Mouse (Mus musculus): ENCODE measurements around the gene Ppp1r18.
A peak's percentile ranks its signal among the peaks of the same experiment; 100 is the strongest.
"Not testable (repeated sequence)": the region's sequence is repeated elsewhere in the genome, so short reads cannot be mapped to it uniquely, and the experiment has no call there.

The Ppp1r18 gene

GRCm38 (mm10) chr17:35837487-35837886 lies 27.9 kb upstream of the Ppp1r18 start:
- peak; percentile 53 for DNase-seq

- DNase-seq = peak; percentile 98
Measured at GRCm38 (mm10) chr17:35838122-35838544, 27.3 kb upstream of the Ppp1r18 start, which contains the start of gene Tubb5. TSS of gene Tubb5 (minus strand) at chr17:35838306.

GRCm38 (mm10) chr17:35838570-35838969 lies 26.8 kb upstream of the Ppp1r18 start:
- DNase-seq = no peak

DNA sequence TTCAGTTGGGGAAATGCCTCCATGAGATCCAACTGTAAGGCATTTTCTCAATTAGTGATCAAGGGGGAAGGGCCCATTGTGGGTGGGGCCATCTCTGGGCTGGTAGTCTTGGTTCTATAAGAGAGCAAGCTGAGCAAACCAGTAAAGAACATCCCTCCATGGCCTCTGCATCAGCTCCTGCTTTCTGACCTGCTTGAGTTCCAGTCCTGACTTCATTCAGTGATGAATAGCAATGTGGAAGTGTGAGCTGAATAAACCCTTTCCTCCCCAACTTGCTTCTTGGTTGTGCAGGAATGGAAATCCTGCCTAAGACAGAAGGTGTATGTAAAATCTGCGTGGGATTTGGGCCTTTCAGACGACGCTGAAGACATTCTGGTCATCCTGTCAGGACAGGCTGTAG lies 26.4 kb upstream of the Ppp1r18 start:
- DNase-seq = not testable (repeated sequence)

- DNase-seq = no peak
Measured at GRCm38 (mm10) chr17:35840561-35840960, 24.8 kb upstream of the Ppp1r18 start.

- peak; percentile 100 for DNase-seq
Measured at GRCm38 (mm10) chr17:35841076-35841950, 24.1 kb upstream of the Ppp1r18 start, which contains the start of gene Mdc1. TSS of gene Mdc1 (plus strand) at chr17:35841515.

- no peak for DNase-seq
Measured at GRCm38 (mm10) chr17:35842006-35842405, 23.4 kb upstream of the Ppp1r18 start.

DNA sequence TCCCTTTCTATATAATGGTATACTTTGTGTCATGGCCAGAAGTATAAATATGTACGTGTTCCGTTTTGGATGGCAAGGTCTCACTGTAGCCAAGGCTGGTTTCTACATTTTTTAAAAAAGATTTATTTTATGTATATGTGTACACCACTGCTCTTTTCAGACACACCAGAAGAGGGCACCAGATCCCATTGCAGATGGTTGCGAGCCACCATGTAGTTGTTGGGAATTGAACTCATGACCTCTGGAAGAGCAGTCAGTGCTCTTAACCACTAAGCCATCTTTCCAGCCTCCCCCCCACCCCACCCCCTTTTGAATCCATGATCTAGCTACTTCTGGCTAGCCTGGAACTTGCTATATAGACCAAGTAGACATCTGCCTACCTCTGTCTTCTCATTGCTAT lies 21.9 kb upstream of the Ppp1r18 start:
- no peak for DNase-seq

GRCm38 (mm10) chr17:35848112-35848511 lies 17.3 kb upstream of the Ppp1r18 start:
- no peak for DNase-seq

GRCm38 (mm10) chr17:35850974-35851373 lies 14.4 kb upstream of the Ppp1r18 start:
- DNase-seq = no peak

- no peak for DNase-seq
Measured at GRCm38 (mm10) chr17:35859371-35859770, 6.0 kb upstream of the Ppp1r18 start.

DNA sequence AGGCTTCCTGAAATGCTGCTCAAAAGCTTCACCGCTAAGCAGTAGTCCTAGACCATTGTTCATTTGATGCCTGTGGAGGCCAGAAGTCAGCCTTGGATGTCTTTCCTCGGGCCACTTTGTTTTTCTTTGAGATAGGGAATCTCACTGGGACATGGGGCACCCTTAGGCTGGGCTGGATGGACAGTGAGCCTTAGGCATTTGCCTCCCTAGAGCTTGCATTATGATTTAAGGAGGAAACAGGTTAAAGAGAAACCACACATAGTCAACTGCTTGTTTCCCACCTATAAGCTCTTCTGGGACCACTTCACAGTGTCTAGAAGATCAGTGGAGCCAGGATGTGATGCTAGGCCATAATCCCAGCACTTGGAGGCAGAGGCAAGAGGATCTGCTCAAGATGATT lies 5.6 kb upstream of the Ppp1r18 start:
- no peak for DNase-seq

DNA sequence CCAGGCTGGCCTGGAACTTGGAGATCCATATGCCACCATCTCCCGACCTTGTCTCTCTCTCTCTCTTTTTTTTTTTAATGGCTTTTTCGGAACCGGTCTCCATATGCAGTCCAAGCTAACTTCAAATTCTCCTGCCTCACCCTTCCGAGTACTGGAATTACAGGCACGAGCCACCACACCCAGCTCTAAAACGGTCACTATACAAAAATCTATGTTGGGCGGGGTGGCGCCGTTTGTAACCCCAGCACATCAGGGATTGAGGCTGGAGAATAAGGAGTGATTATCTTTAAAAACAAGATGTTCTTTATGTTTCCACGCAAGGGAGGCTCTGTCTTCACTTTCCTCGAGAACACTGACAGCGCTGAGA lies 4.6 kb upstream of the Ppp1r18 start:
- no peak for DNase-seq

GRCm38 (mm10) chr17:35861198-35861857 lies 4.1 kb upstream of the Ppp1r18 start, which contains the start of gene Nrm:
TSS of gene Nrm (plus strand) at chr17:35861318.
- DNase-seq = peak; percentile 89

GRCm38 (mm10) chr17:35864832-35865353 lies 500 bp upstream of the Ppp1r18 start:
- DNase-seq = no peak

DNA sequence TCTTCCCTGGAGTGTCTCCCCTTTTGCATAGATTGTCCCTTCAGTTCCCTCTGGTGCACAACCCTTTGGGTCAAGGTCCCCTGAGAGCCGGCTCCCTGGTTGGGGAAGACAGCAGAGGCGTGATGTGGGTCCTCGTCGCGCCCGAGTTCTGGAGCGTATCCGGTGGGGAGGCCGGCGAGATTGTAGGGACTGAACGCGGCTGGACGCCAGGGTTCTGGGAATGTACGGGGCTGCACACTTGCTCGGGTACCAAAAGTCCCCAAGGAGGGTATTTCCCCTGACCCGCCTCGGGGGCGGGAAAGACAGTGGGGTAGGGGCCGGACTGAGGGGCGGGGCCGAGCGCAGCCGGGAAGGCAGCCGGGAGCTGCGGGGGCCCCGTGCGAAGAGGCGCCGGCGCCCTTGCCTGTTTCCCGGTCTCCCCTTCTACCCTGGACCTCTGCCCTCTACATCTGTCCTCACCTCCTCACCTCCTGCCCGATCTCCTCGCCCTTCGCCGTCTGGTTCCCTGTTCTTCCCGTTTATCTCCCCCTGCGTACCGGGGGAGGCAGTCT lies 963 bp downstream of the Ppp1r18 start:
- DNase-seq = peak; percentile 51

- peak; percentile 51 for DNase-seq
Measured at GRCm38 (mm10) chr17:35866911-35867890, 1.8 kb downstream of the Ppp1r18 start.

GRCm38 (mm10) chr17:35868165-35868820 lies 2.9 kb downstream of the Ppp1r18 start:
- no peak for DNase-seq

DNA sequence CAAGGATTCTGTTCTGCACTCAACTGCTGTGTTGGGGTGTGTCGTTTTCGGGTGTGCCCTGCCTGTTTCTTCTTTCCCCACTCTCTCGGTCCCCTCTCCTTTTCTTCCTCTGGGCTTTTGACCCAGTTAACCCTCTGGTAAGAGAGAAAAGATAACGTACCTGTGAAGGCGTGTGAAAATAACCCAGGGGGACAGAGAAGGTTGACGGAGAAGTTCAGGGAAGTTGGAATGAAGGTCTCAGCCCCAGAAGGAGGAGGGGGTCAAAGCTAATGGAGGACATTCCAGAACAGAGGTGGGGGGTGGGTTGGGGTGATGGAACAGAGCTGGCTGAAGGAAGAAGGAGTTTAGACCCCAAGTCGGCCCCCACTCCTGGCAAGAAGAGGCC lies 3.6 kb downstream of the Ppp1r18 start:
- no peak for DNase-seq

- no peak for DNase-seq
Measured at GRCm38 (mm10) chr17:35869346-35870067, 4.1 kb downstream of the Ppp1r18 start.

Measured in kidney, adult 9 months (tissue).